Mouse (Mus musculus): Measurements from ENCODE around the gene Hba-x. TPM values are rescaled to one million over a fixed set of nuclear protein-coding genes. Genes with fewer than 3 reads are reported as not detected.
A peak's percentile ranks its signal among the peaks of the same experiment; 100 is the strongest.

Gene Hba-x
- total RNA-seq (2021), result not detected
- long read RNA-seq, experiment 1, result 0 reads
- long read RNA-seq, experiment 2, result 0 reads

DNA sequence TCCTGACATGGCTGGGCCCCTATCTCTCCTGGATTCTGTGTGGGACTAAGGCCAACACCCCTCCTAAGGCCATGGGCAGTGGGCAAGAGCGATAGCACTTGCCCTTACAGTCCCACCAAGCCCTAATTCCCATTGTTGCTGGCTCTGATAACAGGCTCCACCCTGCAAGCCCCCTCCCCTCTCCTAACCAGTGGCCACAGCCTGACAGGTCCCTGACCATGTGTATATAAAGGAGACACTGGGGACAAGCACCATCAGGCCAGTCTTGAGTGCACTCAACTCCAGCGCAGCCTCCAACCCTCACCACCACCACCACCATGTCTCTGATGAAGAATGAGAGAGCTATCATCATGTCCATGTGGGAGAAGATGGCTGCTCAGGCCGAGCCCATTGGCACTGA lies at the start of gene Hba-x:
Gene Hba-x, plus strand, starts transcription at position 54 of the 400 bp plus-strand sequence.
- DNase-seq (ENCODE audit: low spot score in 2 of 2), result no peak

- no peak for DNase-seq (ENCODE audit: low spot score in 2 of 2)
These were observed 49.2 kb upstream of the Hba-x start for GRCm38 (mm10) chr11:32227041-32227440.

DNA sequence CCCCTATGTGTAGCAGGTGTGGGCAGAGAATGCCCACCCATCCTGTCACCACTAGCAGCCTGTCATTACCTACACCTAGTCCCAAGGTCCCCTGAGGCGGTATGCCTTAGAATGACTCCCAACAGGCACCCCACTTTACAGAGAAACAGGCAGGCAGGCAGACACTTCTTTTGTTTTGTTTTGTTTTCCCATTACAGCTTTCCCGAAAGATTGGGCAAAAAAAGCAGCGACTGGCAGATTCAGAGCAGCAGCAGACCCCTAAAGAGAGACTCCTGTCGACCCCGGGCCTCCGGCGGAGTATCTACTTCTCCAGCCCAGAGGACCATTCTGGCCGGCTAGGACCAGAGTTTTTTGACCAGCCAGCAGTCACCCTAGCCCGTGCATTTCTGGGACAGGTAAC lies 48.6 kb upstream of the Hba-x start:
- no peak for DNase-seq (ENCODE audit: low spot score in 2 of 2)

GRCm38 (mm10) chr11:32228292-32228845 lies 47.8 kb upstream of the Hba-x start:
- no peak for DNase-seq (ENCODE audit: low spot score in 2 of 2)

GRCm38 (mm10) chr11:32230220-32230619 lies 46.0 kb upstream of the Hba-x start:
- DNase-seq (ENCODE audit: low spot score in 2 of 2), result no peak

DNA sequence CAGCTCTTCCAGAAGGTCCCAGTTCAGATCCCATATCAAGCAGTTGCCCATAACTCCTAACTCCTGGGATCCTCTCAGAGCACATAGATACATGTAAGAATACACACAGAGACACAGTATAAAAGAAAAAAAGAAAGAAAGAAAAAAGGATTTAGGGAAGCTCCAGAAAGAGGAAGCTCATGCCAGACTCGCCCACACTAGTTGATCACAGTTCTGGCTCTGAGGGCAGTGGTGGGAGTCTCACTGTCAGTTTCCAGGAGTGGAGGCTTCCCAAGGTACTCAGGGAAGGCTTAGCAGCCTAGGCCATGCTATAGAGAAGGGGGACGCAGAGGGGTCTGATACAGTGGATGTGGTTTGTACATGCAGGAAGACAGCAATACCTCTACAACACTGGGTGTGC lies 45.1 kb upstream of the Hba-x start:
- DNase-seq (ENCODE audit: low spot score in 2 of 2), result no peak

DNA sequence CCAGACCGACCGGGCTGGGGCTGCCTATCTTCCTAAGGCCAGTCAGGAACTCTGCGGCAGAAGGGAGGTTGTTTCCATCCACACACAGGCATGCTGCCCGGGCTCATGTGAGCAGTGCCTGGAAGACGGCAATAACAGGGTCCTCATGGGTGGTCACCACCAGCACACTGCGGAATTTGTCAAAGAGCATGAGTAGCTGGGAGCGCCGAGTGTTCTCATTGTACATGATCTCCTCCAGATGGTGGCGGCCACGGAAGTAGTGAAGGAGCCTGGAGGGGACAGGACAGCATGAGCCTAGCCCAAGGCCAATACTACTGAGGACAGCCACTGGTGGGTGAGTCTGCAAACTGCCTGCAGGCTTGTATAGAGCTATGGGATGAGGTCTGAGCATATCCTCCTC lies 43.4 kb upstream of the Hba-x start:
- DNase-seq (ENCODE audit: low spot score in 2 of 2), result no peak

GRCm38 (mm10) chr11:32233895-32234294 lies 42.3 kb upstream of the Hba-x start:
- DNase-seq (ENCODE audit: low spot score in 2 of 2), result no peak

DNA sequence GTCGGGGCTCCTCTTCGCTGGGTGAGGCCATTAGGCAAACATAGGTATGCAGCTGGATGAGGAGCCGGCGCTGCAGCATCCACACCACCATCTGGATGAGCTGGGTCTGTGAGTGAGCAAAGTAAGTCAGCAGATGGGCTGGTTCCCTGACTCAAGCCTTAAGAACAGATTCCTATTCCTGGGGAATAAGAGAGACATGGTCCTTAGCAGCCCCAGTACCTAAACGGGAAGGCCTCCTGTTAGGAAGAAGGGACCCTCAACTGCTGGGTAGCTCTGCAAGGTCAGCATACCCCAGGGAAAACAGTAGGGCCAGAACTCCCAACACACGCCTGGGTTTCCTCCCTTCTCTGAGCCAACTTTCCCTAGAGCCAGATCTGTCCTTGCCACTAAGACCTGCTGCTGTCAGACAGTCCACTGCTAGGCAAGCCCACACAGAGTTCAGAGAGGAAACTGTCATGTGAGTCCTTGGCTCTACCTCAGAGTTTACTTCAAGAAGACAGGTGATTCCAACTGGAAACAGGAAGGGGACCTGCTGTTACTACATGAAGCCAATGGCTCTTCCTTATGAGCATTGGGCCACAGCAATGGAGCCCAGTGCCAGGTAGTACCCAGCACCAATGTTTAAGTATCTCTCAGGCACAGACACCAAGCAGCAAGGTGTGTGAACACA lies 41.2 kb upstream of the Hba-x start:
- no peak for DNase-seq (ENCODE audit: low spot score in 2 of 2)

DNA sequence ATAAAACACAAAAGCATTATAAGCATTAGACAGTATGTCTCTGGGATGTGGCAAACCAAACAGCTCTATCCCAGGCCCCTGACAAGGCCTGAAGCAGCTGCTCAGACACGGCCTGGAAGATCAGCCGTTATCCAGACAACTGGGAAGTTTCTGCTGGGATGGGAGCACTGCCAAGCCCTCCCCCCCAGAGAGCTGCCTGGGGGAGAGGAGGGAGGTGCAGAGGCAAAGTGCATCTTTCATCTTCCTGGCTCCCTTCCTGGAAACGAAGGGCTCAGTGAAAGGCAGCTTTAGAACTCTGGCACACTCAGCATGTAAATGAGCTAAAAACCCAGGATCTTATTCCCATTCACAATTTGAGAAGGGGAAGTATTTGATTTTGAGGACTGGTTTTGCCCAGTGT lies 40.6 kb upstream of the Hba-x start:
- peak in 1 of 2 experiments; percentile 48 for DNase-seq (ENCODE audit: low spot score in 2 of 2)

- DNase-seq (ENCODE audit: low spot score in 2 of 2), result no peak
These were observed 40.1 kb upstream of the Hba-x start for GRCm38 (mm10) chr11:32236132-32236531.

GRCm38 (mm10) chr11:32236712-32237410 lies 39.3 kb upstream of the Hba-x start:
- DNase-seq (ENCODE audit: low spot score in 2 of 2), result no peak

- DNase-seq (ENCODE audit: low spot score in 2 of 2), result no peak
These were observed 38.8 kb upstream of the Hba-x start for GRCm38 (mm10) chr11:32237411-32237795.

DNA sequence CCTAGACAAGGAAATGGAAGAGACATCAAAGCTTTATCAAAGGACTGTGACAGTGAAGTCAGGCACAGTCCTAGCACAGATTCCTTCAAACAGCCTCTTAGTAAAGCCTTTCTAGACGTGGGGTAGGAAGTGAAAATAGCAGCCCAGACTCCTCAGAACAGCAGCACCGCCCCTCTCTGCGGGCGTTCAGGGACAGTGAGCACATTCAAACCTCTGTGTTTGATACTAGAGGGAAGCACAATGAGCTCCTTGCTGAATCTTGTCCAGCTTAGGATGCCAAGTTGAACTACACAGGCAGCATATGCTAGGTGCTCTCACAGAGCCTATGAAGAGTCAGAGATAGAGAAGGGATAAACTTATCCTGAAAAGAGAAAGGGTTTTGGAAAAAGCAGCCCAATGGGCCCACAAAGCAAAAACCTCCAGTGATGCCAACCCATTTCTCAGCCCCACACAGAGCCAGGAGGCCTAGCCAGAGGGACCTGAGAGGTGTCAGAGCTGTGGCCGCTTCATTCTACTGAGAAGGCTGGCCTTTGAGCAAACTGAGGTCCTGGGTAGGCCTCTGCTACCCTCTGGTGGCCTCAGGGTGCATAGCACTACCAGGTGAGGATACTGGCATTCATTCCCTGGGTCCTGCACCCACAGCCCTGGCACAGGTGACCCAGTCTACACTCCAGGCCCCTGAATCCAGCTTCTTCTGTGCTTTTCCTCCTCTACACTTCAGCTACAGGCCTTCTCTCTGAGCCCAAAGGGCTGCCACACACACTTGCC lies 37.9 kb upstream of the Hba-x start:
- peak; percentile 25 to 60 for DNase-seq (ENCODE audit: low spot score in 2 of 2)

- DNase-seq (ENCODE audit: low spot score in 2 of 2), result no peak
These were observed 34.8 kb upstream of the Hba-x start for GRCm38 (mm10) chr11:32241391-32241790.

DNA sequence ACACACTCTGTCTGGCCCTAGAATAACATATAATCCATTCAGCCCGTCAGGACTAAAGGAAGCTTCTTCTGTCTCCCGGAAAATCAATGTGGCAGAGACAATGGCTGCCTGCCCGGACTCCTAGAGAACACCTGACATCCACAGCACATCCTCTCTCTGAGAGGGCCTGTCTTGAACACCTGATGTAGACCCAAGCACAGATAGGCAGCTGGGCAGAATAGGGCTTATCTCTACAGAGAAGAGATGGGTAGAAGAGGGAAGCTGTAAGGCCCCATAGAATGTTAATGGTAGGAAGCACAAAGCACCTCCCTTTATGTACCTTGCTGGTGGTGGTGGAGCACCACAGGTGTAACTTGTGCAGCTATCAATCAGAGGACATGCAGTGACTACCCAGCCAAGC lies 34.0 kb upstream of the Hba-x start:
- no peak for DNase-seq (ENCODE audit: low spot score in 2 of 2)

DNA sequence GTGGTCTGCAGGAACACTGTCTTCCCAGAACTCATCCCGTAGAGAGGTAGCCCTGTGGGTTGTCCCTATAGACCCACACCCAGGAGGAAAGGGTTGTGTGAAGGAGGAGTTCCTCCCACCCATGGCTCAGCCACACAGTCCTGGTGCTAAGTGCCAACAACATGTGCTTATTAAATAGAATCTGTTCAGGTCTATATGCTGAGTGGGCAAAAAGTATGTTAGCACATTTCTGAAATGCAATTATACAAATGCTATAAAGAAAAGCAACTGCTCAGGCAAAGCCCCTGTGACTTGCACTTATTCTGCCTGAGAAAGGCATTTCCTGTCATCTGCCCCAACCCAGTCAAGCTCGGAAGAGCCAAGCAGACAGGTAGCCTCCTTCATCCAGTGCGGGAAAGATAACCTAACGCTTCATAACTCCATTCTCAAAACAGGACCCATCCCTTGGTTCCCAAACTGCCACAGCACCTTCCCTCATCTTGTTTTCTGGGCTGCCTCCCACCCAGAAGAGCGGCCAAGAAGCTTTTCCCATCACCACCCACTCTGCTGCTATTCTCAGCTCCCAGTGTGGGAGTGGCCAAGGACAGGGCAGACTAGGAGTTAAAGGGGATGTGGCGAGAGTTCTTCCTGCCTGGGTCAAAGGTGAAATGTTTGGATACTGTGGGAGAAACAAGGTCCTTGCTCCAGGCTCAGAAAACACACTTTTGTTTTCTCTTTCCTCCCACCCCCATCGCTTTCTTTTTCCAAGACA lies 32.8 kb upstream of the Hba-x start:
- no peak for DNase-seq (ENCODE audit: low spot score in 2 of 2)

GRCm38 (mm10) chr11:32244064-32244463 lies 32.1 kb upstream of the Hba-x start:
- no peak for DNase-seq (ENCODE audit: low spot score in 2 of 2)

GRCm38 (mm10) chr11:32244617-32245016 lies 31.6 kb upstream of the Hba-x start:
- DNase-seq (ENCODE audit: low spot score in 2 of 2), result no peak

- no peak for DNase-seq (ENCODE audit: low spot score in 2 of 2)
These were observed 30.6 kb upstream of the Hba-x start for GRCm38 (mm10) chr11:32245614-32246013.

DNA sequence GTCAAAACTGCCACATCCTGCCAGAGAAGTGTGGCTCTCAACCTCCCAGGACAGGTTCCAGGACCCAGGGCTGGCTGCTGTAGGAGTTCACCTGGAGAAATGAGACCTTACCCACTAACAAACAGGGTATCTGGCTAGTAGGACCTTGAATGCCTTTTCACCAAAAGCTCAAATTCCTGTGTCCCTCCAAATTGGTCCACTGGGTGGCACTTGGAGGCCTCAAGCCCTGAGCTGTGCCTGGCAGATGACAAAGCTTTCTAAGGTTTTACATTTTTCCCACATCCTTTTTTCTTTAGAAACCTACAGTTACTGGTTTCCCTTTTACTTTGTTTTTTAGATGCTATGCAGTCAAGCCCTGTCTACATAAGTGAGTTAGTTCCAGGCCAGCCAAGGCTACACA lies 29.1 kb upstream of the Hba-x start:
- DNase-seq (ENCODE audit: low spot score in 2 of 2), result no peak

Data from adrenal gland, postnatal 4 days (tissue).